In the genomic region with DNA sequence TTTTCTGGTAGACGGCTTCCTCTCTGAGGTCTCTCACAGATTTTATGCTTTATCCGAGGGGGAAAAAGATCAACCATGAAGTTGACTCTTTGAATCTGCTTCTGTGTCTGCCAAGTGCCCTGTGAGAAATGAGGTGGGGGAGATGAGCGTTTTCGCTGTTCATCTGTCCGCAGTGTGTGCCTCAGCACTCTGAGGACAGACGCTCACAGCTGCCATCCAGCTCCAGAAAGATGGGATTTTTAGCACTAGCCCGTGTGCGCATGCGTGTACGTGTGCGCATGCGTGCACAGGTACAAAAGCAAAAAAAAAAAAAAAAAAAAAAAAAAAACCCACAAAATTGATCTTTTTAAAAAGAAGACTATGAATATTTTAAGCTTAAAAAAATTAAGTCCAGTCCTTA, we compare ENCODE assay signal across 9 mouse cellular contexts. TPM values are rescaled to one million over a fixed set of nuclear protein-coding genes. Genes with fewer than 3 reads are reported as not detected.
DNase-seq lines count a peak whose midpoint lies in the region; ATAC-seq and TF ChIP-seq lines count a peak whose summit lies in the region.
"Had no signal": no experiment of that assay in that cellular context is flagged by ENCODE, and none has a peak within 500 bp of the region (broad histone marks: within the 10 kb centered on the region; RNA-seq: fewer than 3 reads in every experiment).

No protein-coding gene starts in this region.

- TF ChIP-seq EP300 in lung, postnatal 0 days (IDR thresholded peaks at IDR 0.05) = no peak

- no peaks in the 10 kb centered on the region for H3K36me3 ChIP-seq in lung, postnatal 0 days (ENCODE audit: insufficient read depth, low read length)
- no peaks in the 10 kb centered on the region for H3K36me3 ChIP-seq in forebrain, embryonic 13.5 days (ENCODE audit: poor library complexity, severe bottlenecking)
- H3K36me3 ChIP-seq in small intestine, adult 2 months (ENCODE audit: control insufficient read depth, insufficient read depth, low read length) = no peaks in the 10 kb centered on the region

- H3K4me2 ChIP-seq in lung, postnatal 0 days (replicated peaks; ENCODE audit: low read depth, low read length) = peak overlapping the region; percentile 35
- peak overlapping the region; percentile 24 for H3K4me2 ChIP-seq in forebrain, embryonic 13.5 days

- H3K9me3 ChIP-seq in lung, postnatal 0 days (ENCODE audit: low read length) = no peaks in the 10 kb centered on the region
- no peaks in the 10 kb centered on the region for H3K9me3 ChIP-seq in forebrain, embryonic 13.5 days (replicated peaks)

- no peak overlapping the region for H3K9ac ChIP-seq in lung, postnatal 0 days (replicated peaks; ENCODE audit: low read depth)
- no peak overlapping the region for H3K9ac ChIP-seq in forebrain, embryonic 13.5 days
- H3K9ac ChIP-seq: liver, embryonic 14.5 days had no signal

- H3K27ac ChIP-seq in lung, postnatal 0 days (ENCODE audit: low read length) = no peak overlapping the region
- peak overlapping the region; percentile 53 for H3K27ac ChIP-seq in cerebellum, adult 2 months (ENCODE audit: insufficient read depth, low read length)
- H3K27ac ChIP-seq in forebrain, embryonic 13.5 days = no peak overlapping the region
- H3K27ac ChIP-seq in small intestine, adult 2 months (ENCODE audit: insufficient read depth, low read depth, low read length) = no peak overlapping the region
- H3K27ac ChIP-seq: liver, embryonic 14.5 days had no signal

- TF ChIP-seq CTCF in lung, postnatal 0 days (IDR thresholded peaks at IDR 0.05) = no peak
- no peak for TF ChIP-seq CTCF in cerebellum, adult 2 months (IDR thresholded peaks at IDR 0.05; ENCODE audit: borderline replicate concordance, insufficient read depth, low read depth, low read length)
- no peak for TF ChIP-seq CTCF in small intestine, adult 2 months (IDR thresholded peaks at IDR 0.05; ENCODE audit: extremely low read depth, insufficient read length, insufficient replicate concordance, low read depth, low read length)

- ATAC-seq in lung, postnatal 0 days = no peak
- ATAC-seq in forebrain, embryonic 13.5 days = no peak

- no peak overlapping the region for H3K4me3 ChIP-seq in lung, postnatal 0 days (ENCODE audit: low read depth, low read length)
- H3K4me3 ChIP-seq in cerebellum, adult 2 months (replicated peaks; ENCODE audit: insufficient read depth, low read depth, low read length) = peak overlapping the region; percentile 90
- H3K4me3 ChIP-seq in forebrain, embryonic 13.5 days = peak overlapping the region; percentile 21; the same call in 1 of the 2 replicates
- H3K4me3 ChIP-seq in small intestine, adult 2 months (ENCODE audit: low read depth, low read length) = peak overlapping the region; percentile 4; the same call in 1 of the 2 replicates
- H3K4me3 ChIP-seq: erythroblast, embryonic 14.5 days had no signal

- no peaks in the 10 kb centered on the region for H3K4me1 ChIP-seq in lung, postnatal 0 days (ENCODE audit: insufficient read depth, low read depth, low read length)
- no peaks in the 10 kb centered on the region for H3K4me1 ChIP-seq in cerebellum, adult 2 months (ENCODE audit: control insufficient read depth, insufficient read depth, low read length)
- no peaks in the 10 kb centered on the region for H3K4me1 ChIP-seq in forebrain, embryonic 13.5 days
- peaks cover 9% of the 10 kb centered on the region; the same call in 1 of the 2 replicates for H3K4me1 ChIP-seq in small intestine, adult 2 months (ENCODE audit: control insufficient read depth, insufficient read depth, insufficient read length, low read length)

- TF ChIP-seq POLR2A in cerebellum, adult 2 months (IDR thresholded peaks at IDR 0.05; ENCODE audit: borderline replicate concordance, insufficient read depth, low read length) = peak; percentile 87; the same call in 1 of the 2 replicates
- TF ChIP-seq POLR2A in small intestine, adult 2 months (IDR thresholded peaks at IDR 0.05; ENCODE audit: low read depth, low read length) = no peak

- DNase-seq in lung, postnatal 0 days (ENCODE audit: low spot score) = no peak
- DNase-seq in lung, postnatal 14 days = no peak
- DNase-seq in cerebellum, adult 2 months = peak; percentile 49 to 57
- DNase-seq in heart, adult 9 months (ENCODE audit: low spot score in 2 of 2) = no peak
- no peak for DNase-seq in embryo, embryonic 11 days

- 50% methylated on average over 12 of the region's 12 CpGs for WGBS in lung, postnatal 0 days
- 4% methylated on average over 12 of the region's 12 CpGs for WGBS in cerebellum, adult 2 months
- WGBS in forebrain, embryonic 13.5 days = 64% methylated on average over 12 of the region's 12 CpGs
- WGBS in small intestine, adult 2 months = 60% methylated on average over 12 of the region's 12 CpGs

- no peaks in the 10 kb centered on the region for H3K27me3 ChIP-seq in lung, postnatal 0 days (replicated peaks; ENCODE audit: insufficient read depth, low read length)
- no peaks in the 10 kb centered on the region for H3K27me3 ChIP-seq in cerebellum, adult 2 months (ENCODE audit: control insufficient read depth, insufficient read depth, low read length)
- no peaks in the 10 kb centered on the region for H3K27me3 ChIP-seq in forebrain, embryonic 13.5 days
- no peaks in the 10 kb centered on the region for H3K27me3 ChIP-seq in small intestine, adult 2 months (ENCODE audit: control insufficient read depth, insufficient read depth, low read length)

RNA-seq across cellular contexts. Expression of gene Pparg, which starts 48.0 kb away (rescaled TPM):
- polyA plus RNA-seq in lung, postnatal 0 days (2015; fragmentation: Nextera tagmentation; extraction: Ambion mirVana) = 6.7 and 7.7 TPM in 2 replicates
- 2.1 and 2.5 TPM in 2 replicates for polyA plus RNA-seq in cerebellum, adult 2 months (2012; rRNA removed)
- polyA plus RNA-seq in forebrain, embryonic 13.5 days (2015; fragmentation: Nextera tagmentation; extraction: Ambion mirVana) = not detected in 2 replicates
- 5.2 and 10.9 TPM in 2 replicates for polyA plus RNA-seq in small intestine, adult 2 months (2012; rRNA removed)
- polyA plus RNA-seq: erythroblast, embryonic 14.5 days had no signal

Comparison
In these comparisons a context has a peak if more than half of its experiments do, and no peak if none do; other contexts are left out.
1. DNase-seq: peak in cerebellum, adult 2 months (2 of 2); none in lung, postnatal 0 days (single experiment), lung, postnatal 14 days (single experiment), heart, adult 9 months (0 of 2) and embryo, embryonic 11 days (single experiment).